Mouse (Mus musculus) heart, postnatal 0 days (tissue): ENCODE data around the gene Rac2.

ENCODE experiments used
- CTCF ChIP-seq: IDR thresholded peaks from 2 replicates; pipeline ENCODE4 v1.5.1; 2016; ENCODE audit warnings: antibody characterized with exemption, control low read depth, low read depth
- EP300 ChIP-seq: IDR thresholded peaks from 2 replicates; pipeline ENCODE4 v1.6.1; 2016; ENCODE audit warnings: antibody characterized with exemption, low read depth

GRCm38 (mm10) chr15:78588049-78588448, 15.5 kb upstream of the Rac2 start:
- TF ChIP-seq EP300 (no peak), CTCF (no peak)
